Mouse (Mus musculus) cerebellum, adult 2 months (tissue): ENCODE data around the gene Irf3.

Source experiments
- CTCF ChIP-seq: fragments of 200-500 bp; IDR thresholded peaks from 2 replicates; pipeline ENCODE4 v1.5.1; 2011; ENCODE audit warnings: low read depth, mild to moderate bottlenecking, control low read depth, low read length, moderate library complexity, borderline replicate concordance; ENCODE audit not compliant: insufficient read depth
- POLR2A ChIP-seq: fragments of 200-500 bp; IDR thresholded peaks from 2 replicates; pipeline ENCODE4 v1.6.1; 2011; ENCODE audit warnings: low read length, control low read depth, borderline replicate concordance; ENCODE audit not compliant: insufficient read depth

GRCm38 (mm10) chr7:44983944-44984832, 13.3 kb upstream of the Irf3 start:
- TF ChIP-seq CTCF (no peak), POLR2A (no peak)
